Mouse (Mus musculus): ENCODE data around the gene Rpl3.

DNA sequence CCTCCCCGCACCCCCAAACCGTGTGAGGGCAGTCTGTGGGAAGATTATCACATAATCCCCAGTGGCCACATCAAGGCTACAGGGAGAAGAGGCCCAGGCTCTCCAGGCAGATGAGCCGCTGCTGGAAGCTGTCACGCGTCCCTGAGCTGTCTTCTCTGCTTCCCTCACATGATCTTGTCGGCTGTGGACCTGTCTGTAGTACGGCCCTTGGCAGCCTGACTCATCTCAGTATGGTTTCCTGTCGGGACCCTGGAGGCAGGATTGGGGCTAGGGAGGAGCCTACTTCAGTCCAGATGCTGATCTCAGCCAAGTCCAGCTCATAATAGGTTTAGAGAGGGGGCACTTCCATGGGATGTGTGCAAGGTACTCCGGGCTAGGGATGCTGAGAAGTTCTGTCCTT lies 7.1 kb upstream of the Rpl3 start:
- no peak for TF ChIP-seq CTCF (IDR thresholded peaks at IDR 0.05; ENCODE audit: borderline replicate concordance, extremely low read depth, insufficient read depth, insufficient read length)
- TF ChIP-seq POLR2A (IDR thresholded peaks at IDR 0.05; ENCODE audit: borderline replicate concordance, extremely low read depth, insufficient read depth, insufficient read length, poor library complexity, severe bottlenecking): no peak

Data from brain, embryonic 14.5 days (tissue).